Mouse (Mus musculus): ENCODE data around the gene Rbms3. TPM values are rescaled to one million over a fixed set of nuclear protein-coding genes. Genes with fewer than 3 reads are reported as not detected.

Rbms3 gene
- polyA plus RNA-seq, 1 experiment: 1.6 TPM

GRCm38 (mm10) chr9:117627173-117627572, 2.5 kb downstream of the Rbms3 start:
- Histone ChIP-seq H3K27ac (ENCODE audit: control insufficient read depth, insufficient read depth, low read depth, low read length, poor library complexity) (no peak overlapping the region), H3K4me3 (replicated peaks; ENCODE audit: control insufficient read depth, low read depth, low read length) (no peak overlapping the region), H3K4me1 (ENCODE audit: control insufficient read depth, insufficient read depth, low read length) (no peaks in the 10 kb centered on the region)
- TF ChIP-seq POLR2A (IDR thresholded peaks at IDR 0.05; ENCODE audit: borderline replicate concordance, control insufficient read depth, low read depth, low read length) (no peak), CTCF (IDR thresholded peaks at IDR 0.05; ENCODE audit: control insufficient read depth, insufficient read depth, low read length) (no peak)

- no peak overlapping the region for H3K27ac ChIP-seq (ENCODE audit: control insufficient read depth, insufficient read depth, low read depth, low read length, poor library complexity)
These were observed 28.9 kb downstream of the Rbms3 start for GRCm38 (mm10) chr9:117600781-117601180.

GRCm38 (mm10) chr9:117599341-117599740, 30.4 kb downstream of the Rbms3 start:
- WGBS: 90% methylated on average over 9 of the region's 9 CpGs
- TF ChIP-seq POLR2A (IDR thresholded peaks at IDR 0.05; ENCODE audit: borderline replicate concordance, control insufficient read depth, low read depth, low read length): no peak
- TF ChIP-seq CTCF (IDR thresholded peaks at IDR 0.05; ENCODE audit: control insufficient read depth, insufficient read depth, low read length): no peak
- H3K4me3 ChIP-seq (replicated peaks; ENCODE audit: control insufficient read depth, low read depth, low read length): no peak overlapping the region
- no peak overlapping the region for H3K27ac ChIP-seq (ENCODE audit: control insufficient read depth, insufficient read depth, low read depth, low read length, poor library complexity)
- no peaks in the 10 kb centered on the region for H3K4me1 ChIP-seq (ENCODE audit: control insufficient read depth, insufficient read depth, low read length)

More at GRCm38 (mm10) chr9:117600781-117601180, 28.9 kb downstream of the Rbms3 start:
- H3K4me1 ChIP-seq (ENCODE audit: control insufficient read depth, insufficient read depth, low read length): no peaks in the 10 kb centered on the region
- H3K4me3 ChIP-seq (replicated peaks; ENCODE audit: control insufficient read depth, low read depth, low read length): no peak overlapping the region
- WGBS: 74% methylated on average over 5 of the region's 5 CpGs
- TF ChIP-seq CTCF (IDR thresholded peaks at IDR 0.05; ENCODE audit: control insufficient read depth, insufficient read depth, low read length) (no peak), POLR2A (IDR thresholded peaks at IDR 0.05; ENCODE audit: borderline replicate concordance, control insufficient read depth, low read depth, low read length) (no peak)

- WGBS: 61% methylated on average over 5 of the region's 5 CpGs
- no peak overlapping the region for H3K27ac ChIP-seq (ENCODE audit: control insufficient read depth, insufficient read depth, low read depth, low read length, poor library complexity)
- TF ChIP-seq POLR2A (IDR thresholded peaks at IDR 0.05; ENCODE audit: borderline replicate concordance, control insufficient read depth, low read depth, low read length): no peak
- TF ChIP-seq CTCF (IDR thresholded peaks at IDR 0.05; ENCODE audit: control insufficient read depth, insufficient read depth, low read length): no peak
- no peak overlapping the region for H3K4me3 ChIP-seq (replicated peaks; ENCODE audit: control insufficient read depth, low read depth, low read length)
- no peaks in the 10 kb centered on the region for H3K4me1 ChIP-seq (ENCODE audit: control insufficient read depth, insufficient read depth, low read length)
These were observed 33.6 kb downstream of the Rbms3 start for GRCm38 (mm10) chr9:117596162-117596561.

GRCm38 (mm10) chr9:117585345-117585744, 44.4 kb downstream of the Rbms3 start:
- TF ChIP-seq POLR2A (IDR thresholded peaks at IDR 0.05; ENCODE audit: borderline replicate concordance, control insufficient read depth, low read depth, low read length) (no peak), CTCF (IDR thresholded peaks at IDR 0.05; ENCODE audit: control insufficient read depth, insufficient read depth, low read length) (no peak)

GRCm38 (mm10) chr9:117583638-117584037, 46.1 kb downstream of the Rbms3 start:
- Histone ChIP-seq H3K4me1 (ENCODE audit: control insufficient read depth, insufficient read depth, low read length) (no peaks in the 10 kb centered on the region), H3K4me3 (replicated peaks; ENCODE audit: control insufficient read depth, low read depth, low read length) (no peak overlapping the region), H3K27ac (ENCODE audit: control insufficient read depth, insufficient read depth, low read depth, low read length, poor library complexity) (no peak overlapping the region)
- 47% methylated on average over 7 of the region's 7 CpGs for WGBS
- TF ChIP-seq POLR2A (IDR thresholded peaks at IDR 0.05; ENCODE audit: borderline replicate concordance, control insufficient read depth, low read depth, low read length) (no peak), CTCF (IDR thresholded peaks at IDR 0.05; ENCODE audit: control insufficient read depth, insufficient read depth, low read length) (no peak)

More at GRCm38 (mm10) chr9:117585345-117585744, 44.4 kb downstream of the Rbms3 start:
- H3K4me3 ChIP-seq (replicated peaks; ENCODE audit: control insufficient read depth, low read depth, low read length): no peak overlapping the region
- H3K4me1 ChIP-seq (ENCODE audit: control insufficient read depth, insufficient read depth, low read length): no peaks in the 10 kb centered on the region
- WGBS: 76% methylated on average over 6 of the region's 6 CpGs
- no peak overlapping the region for H3K27ac ChIP-seq (ENCODE audit: control insufficient read depth, insufficient read depth, low read depth, low read length, poor library complexity)

GRCm38 (mm10) chr9:117582591-117582990, 47.1 kb downstream of the Rbms3 start:
- no peak overlapping the region for H3K27ac ChIP-seq (ENCODE audit: control insufficient read depth, insufficient read depth, low read depth, low read length, poor library complexity)
- no peak overlapping the region for H3K4me3 ChIP-seq (replicated peaks; ENCODE audit: control insufficient read depth, low read depth, low read length)
- TF ChIP-seq CTCF (IDR thresholded peaks at IDR 0.05; ENCODE audit: control insufficient read depth, insufficient read depth, low read length) (no peak), POLR2A (IDR thresholded peaks at IDR 0.05; ENCODE audit: borderline replicate concordance, control insufficient read depth, low read depth, low read length) (no peak)
- no peaks in the 10 kb centered on the region for H3K4me1 ChIP-seq (ENCODE audit: control insufficient read depth, insufficient read depth, low read length)
- 73% methylated on average over 6 of the region's 6 CpGs for WGBS

GRCm38 (mm10) chr9:117571186-117571855, 58.4 kb downstream of the Rbms3 start:
- Histone ChIP-seq H3K4me1 (ENCODE audit: control insufficient read depth, insufficient read depth, low read length) (no peaks in the 10 kb centered on the region), H3K4me3 (replicated peaks; ENCODE audit: control insufficient read depth, low read depth, low read length) (no peak overlapping the region), H3K27ac (ENCODE audit: control insufficient read depth, insufficient read depth, low read depth, low read length, poor library complexity) (no peak overlapping the region)
- WGBS: 35% methylated on average over 5 of the region's 5 CpGs
- TF ChIP-seq POLR2A (IDR thresholded peaks at IDR 0.05; ENCODE audit: borderline replicate concordance, control insufficient read depth, low read depth, low read length): no peak
- TF ChIP-seq CTCF (IDR thresholded peaks at IDR 0.05; ENCODE audit: control insufficient read depth, insufficient read depth, low read length): no peak

Measured in bone marrow, adult 2 months (tissue).